Mouse (Mus musculus): Measurements from ENCODE around the gene Nit1. TPM values are rescaled to one million over a fixed set of nuclear protein-coding genes. Genes with fewer than 3 reads are reported as not detected.

Nit1 gene
- polyA plus RNA-seq, 1 experiment from 2014 or later: 43.8 TPM

- Histone ChIP-seq H3K9ac (replicated peaks) (no peak overlapping the region), H3K4me2 (no peak overlapping the region), H3K36me3 (peaks cover 6% of the 10 kb centered on the region; the same call in 1 of the 2 replicates), H3K27me3 (no peaks in the 10 kb centered on the region), H3K9me3 (peaks cover 4% of the 10 kb centered on the region; the same call in 1 of the 2 replicates), H3K4me1 (replicated peaks) (peaks cover 16% of the 10 kb centered on the region), H3K4me3 (replicated peaks) (no peak overlapping the region), H3K27ac (no peak overlapping the region)
- ATAC-seq (ENCODE audit: insufficient number of reproducible peaks, insufficient read depth, low FRiP score, low TSS enrichment, low read depth): no peak
- 93% methylated on average over 2 of the region's 2 CpGs for WGBS
These were observed 3.8 kb upstream of the Nit1 start for GRCm38 (mm10) chr1:171349210-171349609.

GRCm38 (mm10) chr1:171348665-171349064 lies 3.2 kb upstream of the Nit1 start:
- 91% methylated on average over 3 of the region's 3 CpGs for WGBS
- Histone ChIP-seq H3K27ac (no peak overlapping the region), H3K9me3 (peaks cover 5% of the 10 kb centered on the region; the same call in 1 of the 2 replicates), H3K4me1 (replicated peaks) (peaks cover 17% of the 10 kb centered on the region), H3K36me3 (peaks cover 10% of the 10 kb centered on the region), H3K27me3 (no peaks in the 10 kb centered on the region), H3K4me3 (replicated peaks) (no peak overlapping the region), H3K9ac (replicated peaks) (no peak overlapping the region), H3K4me2 (no peak overlapping the region)
- ATAC-seq (ENCODE audit: insufficient number of reproducible peaks, insufficient read depth, low FRiP score, low TSS enrichment, low read depth): no peak

GRCm38 (mm10) chr1:171346095-171346450 lies 627 bp upstream of the Nit1 start:
- Histone ChIP-seq H3K27me3 (no peaks in the 10 kb centered on the region), H3K4me1 (replicated peaks) (peaks cover 17% of the 10 kb centered on the region), H3K9me3 (peaks cover 5% of the 10 kb centered on the region; the same call in 1 of the 2 replicates), H3K9ac (replicated peaks) (peak overlapping the region; percentile 84), H3K4me3 (replicated peaks) (peak overlapping the region; percentile 87), H3K36me3 (peaks cover 35% of the 10 kb centered on the region), H3K27ac (peak overlapping the region; percentile 60; the same call in 1 of the 2 replicates), H3K4me2 (peak overlapping the region; percentile 89)
- ATAC-seq (ENCODE audit: insufficient number of reproducible peaks, insufficient read depth, low FRiP score, low TSS enrichment, low read depth): no peak
- WGBS: 2% methylated on average over 14 of the region's 14 CpGs

GRCm38 (mm10) chr1:171344715-171345114 lies 731 bp downstream of the Nit1 start:
- no peaks in the 10 kb centered on the region for H3K27me3 ChIP-seq
- peaks cover 17% of the 10 kb centered on the region for H3K4me1 ChIP-seq (replicated peaks)
- peak overlapping the region; percentile 87 for H3K4me3 ChIP-seq (replicated peaks)
- H3K36me3 ChIP-seq: peaks cover 49% of the 10 kb centered on the region
- ATAC-seq (ENCODE audit: insufficient number of reproducible peaks, insufficient read depth, low FRiP score, low TSS enrichment, low read depth): no peak
- WGBS: 75% methylated on average over 9 of the region's 9 CpGs
- H3K4me2 ChIP-seq: peak overlapping the region; percentile 89
- H3K9ac ChIP-seq (replicated peaks): peak overlapping the region; percentile 84
- H3K9me3 ChIP-seq: peaks cover 5% of the 10 kb centered on the region; the same call in 1 of the 2 replicates
- H3K27ac ChIP-seq: no peak overlapping the region

GRCm38 (mm10) chr1:171343922-171344677 lies 1.3 kb downstream of the Nit1 start:
- peaks cover 17% of the 10 kb centered on the region for H3K4me1 ChIP-seq (replicated peaks)
- H3K27me3 ChIP-seq: no peaks in the 10 kb centered on the region
- H3K4me3 ChIP-seq (replicated peaks): peak overlapping the region; percentile 87; the same call in 1 of the 2 replicates
- peaks cover 5% of the 10 kb centered on the region; the same call in 1 of the 2 replicates for H3K9me3 ChIP-seq
- H3K27ac ChIP-seq: no peak overlapping the region
- ATAC-seq (ENCODE audit: insufficient number of reproducible peaks, insufficient read depth, low FRiP score, low TSS enrichment, low read depth): no peak
- no peak overlapping the region for H3K9ac ChIP-seq (replicated peaks)
- WGBS: 80% methylated on average over 9 of the region's 9 CpGs
- peak overlapping the region; percentile 89 for H3K4me2 ChIP-seq
- peaks cover 55% of the 10 kb centered on the region for H3K36me3 ChIP-seq

- 94% methylated on average over 16 of the region's 16 CpGs for WGBS
- Histone ChIP-seq H3K4me3 (replicated peaks) (no peak overlapping the region), H3K4me1 (replicated peaks) (peaks cover 17% of the 10 kb centered on the region), H3K36me3 (peaks cover 64% of the 10 kb centered on the region), H3K27me3 (no peaks in the 10 kb centered on the region), H3K9ac (replicated peaks) (no peak overlapping the region), H3K4me2 (no peak overlapping the region), H3K27ac (no peak overlapping the region), H3K9me3 (peaks cover 5% of the 10 kb centered on the region; the same call in 1 of the 2 replicates)
- no peak for ATAC-seq (ENCODE audit: insufficient number of reproducible peaks, insufficient read depth, low FRiP score, low TSS enrichment, low read depth)
These were observed 2.9 kb downstream of the Nit1 start for GRCm38 (mm10) chr1:171342262-171343207.

GRCm38 (mm10) chr1:171330216-171330560 lies 15.3 kb downstream of the Nit1 start:
- Histone ChIP-seq H3K4me2 (peak overlapping the region; percentile 86), H3K27me3 (no peaks in the 10 kb centered on the region), H3K36me3 (peaks cover 23% of the 10 kb centered on the region; the same call in 1 of the 2 replicates), H3K27ac (peak overlapping the region; percentile 99), H3K9me3 (no peaks in the 10 kb centered on the region), H3K9ac (replicated peaks) (peak overlapping the region; percentile 93), H3K4me1 (replicated peaks) (peaks cover 25% of the 10 kb centered on the region), H3K4me3 (replicated peaks) (peak overlapping the region; percentile 77)
- ATAC-seq (ENCODE audit: insufficient number of reproducible peaks, insufficient read depth, low FRiP score, low TSS enrichment, low read depth): peak; percentile 19; the same call in 1 of the 2 replicates
- WGBS: under 1% methylated on average over 4 of the region's 4 CpGs

- Histone ChIP-seq H3K9me3 (no peaks in the 10 kb centered on the region), H3K27ac (peak overlapping the region; percentile 99), H3K9ac (replicated peaks) (peak overlapping the region; percentile 93), H3K4me1 (replicated peaks) (peaks cover 25% of the 10 kb centered on the region), H3K36me3 (peaks cover 20% of the 10 kb centered on the region; the same call in 1 of the 2 replicates), H3K4me2 (peak overlapping the region; percentile 86), H3K27me3 (no peaks in the 10 kb centered on the region), H3K4me3 (replicated peaks) (peak overlapping the region; percentile 77)
- ATAC-seq (ENCODE audit: insufficient number of reproducible peaks, insufficient read depth, low FRiP score, low TSS enrichment, low read depth): peak; percentile 87
- WGBS: under 1% methylated on average over 50 of the region's 61 CpGs
These were observed 15.8 kb downstream of the Nit1 start for GRCm38 (mm10) chr1:171329433-171330215.

- H3K4me2 ChIP-seq: peak within 1 kb of the TSS; percentile 86
- H3K27me3 ChIP-seq: no peaks in the 10 kb centered on the region
- H3K4me1 ChIP-seq (replicated peaks): peaks cover 25% of the 10 kb centered on the region
- H3K9ac ChIP-seq (replicated peaks): peak within 1 kb of the TSS; percentile 93
- peak within 1 kb of the TSS; percentile 77 for H3K4me3 ChIP-seq (replicated peaks)
- WGBS: under 1% methylated on average over 38 of the region's 48 CpGs
- ATAC-seq (ENCODE audit: insufficient number of reproducible peaks, insufficient read depth, low FRiP score, low TSS enrichment, low read depth): peak; percentile 89
- H3K36me3 ChIP-seq: peaks cover 14% of the 10 kb centered on the region; the same call in 1 of the 2 replicates
- H3K9me3 ChIP-seq: no peaks in the 10 kb centered on the region
- peak within 1 kb of the TSS; percentile 99 for H3K27ac ChIP-seq
These were observed 16.5 kb downstream of the Nit1 start, which contains the start of gene Dedd for GRCm38 (mm10) chr1:171328839-171329432. TSS of gene Dedd (plus strand) at chr1:171329145.

- H3K27me3 ChIP-seq: no peaks in the 10 kb centered on the region
- peaks cover 9% of the 10 kb centered on the region; the same call in 1 of the 2 replicates for H3K36me3 ChIP-seq
- H3K9me3 ChIP-seq: no peaks in the 10 kb centered on the region
- H3K4me2 ChIP-seq: peak overlapping the region; percentile 86
- WGBS: 37% methylated on average over 9 of the region's 9 CpGs
- peak overlapping the region; percentile 93 for H3K9ac ChIP-seq (replicated peaks)
- ATAC-seq (ENCODE audit: insufficient number of reproducible peaks, insufficient read depth, low FRiP score, low TSS enrichment, low read depth): no peak
- peak overlapping the region; percentile 77 for H3K4me3 ChIP-seq (replicated peaks)
- peak overlapping the region; percentile 99 for H3K27ac ChIP-seq
- H3K4me1 ChIP-seq (replicated peaks): peaks cover 25% of the 10 kb centered on the region
These were observed 17.2 kb downstream of the Nit1 start for GRCm38 (mm10) chr1:171328244-171328643.
